Mouse (Mus musculus): ENCODE measurements around the gene Nudt2.

- TF ChIP-seq CTCF (conservative IDR thresholded peaks at IDR 0.05; ENCODE audit: low read length) (no peak), POU5F1 (IDR thresholded peaks at IDR 0.05; ENCODE audit: borderline replicate concordance, low read length) (no peak)
Measured at GRCm38 (mm10) chr4:41493464-41494116, 28.6 kb downstream of the Nudt2 start.
